Mouse (Mus musculus) adrenal gland, postnatal 25 days (tissue): ENCODE data around the gene Smim24. TPM values are rescaled to one million over a fixed set of nuclear protein-coding genes. Genes with fewer than 3 reads are reported as not detected.

Experiments
- DNase-seq: peaks from one replicate; pipeline ENCODE4 v3.0.0; 2021; ENCODE audit warnings: mixed read lengths
- total RNA-seq: library from RNA; stranded (reverse); gene quantifications from 2 replicates; pipeline ENCODE4 v1.2.3, GENCODE M21; 2021

The Smim24 gene
- total RNA-seq, 1 experiment from 2014 or later = 1.4 TPM

GRCm38 (mm10) chr10:81410981-81411380, 18.1 kb downstream of the Smim24 start:
- DNase-seq = no peak

DNA sequence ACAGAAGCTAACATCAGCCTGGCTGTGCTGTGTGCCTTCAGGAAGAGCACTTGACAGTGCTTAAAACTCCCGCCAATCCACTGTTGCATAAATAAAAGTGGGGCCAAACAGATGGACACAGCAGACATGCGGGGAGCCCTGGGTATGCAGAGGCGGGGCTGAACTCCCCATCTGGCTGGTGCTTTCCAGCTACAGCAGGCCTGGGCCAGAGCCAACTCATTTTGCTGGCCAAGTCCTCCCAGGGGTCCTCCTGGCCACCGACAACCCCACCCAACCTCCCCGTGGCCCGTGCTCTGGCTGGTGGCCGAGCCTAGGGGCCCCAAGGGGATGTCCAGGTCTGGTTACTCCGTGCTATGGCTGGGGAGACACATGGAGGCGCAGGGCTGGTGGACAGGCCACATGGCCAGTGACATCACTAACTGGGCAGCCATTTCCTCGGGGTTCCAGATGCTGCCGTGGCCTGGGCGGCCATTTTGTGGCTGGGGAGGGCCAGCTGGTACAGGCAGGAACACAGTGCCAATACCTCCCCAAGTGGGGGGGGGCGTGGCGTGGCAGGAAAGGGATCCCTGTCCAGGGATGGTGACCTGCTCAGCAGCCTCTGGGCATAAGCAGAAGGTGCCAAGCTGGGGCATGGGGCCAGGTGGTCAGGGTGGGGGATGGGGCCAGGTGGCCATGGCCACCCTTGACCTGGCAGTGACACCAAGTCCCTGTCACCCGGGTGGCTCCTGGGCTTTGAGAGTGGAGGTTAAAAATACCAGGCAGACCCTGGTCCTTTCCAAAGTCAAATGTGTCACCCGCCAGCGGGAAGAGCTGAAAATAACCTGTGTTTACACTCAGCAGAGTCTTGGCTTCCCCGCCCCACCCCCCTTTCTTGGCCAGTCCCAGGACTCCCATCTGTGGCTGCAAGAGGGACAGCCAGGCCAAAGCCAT, 18.9 kb downstream of the Smim24 start:
- peak; percentile 81 for DNase-seq

DNA sequence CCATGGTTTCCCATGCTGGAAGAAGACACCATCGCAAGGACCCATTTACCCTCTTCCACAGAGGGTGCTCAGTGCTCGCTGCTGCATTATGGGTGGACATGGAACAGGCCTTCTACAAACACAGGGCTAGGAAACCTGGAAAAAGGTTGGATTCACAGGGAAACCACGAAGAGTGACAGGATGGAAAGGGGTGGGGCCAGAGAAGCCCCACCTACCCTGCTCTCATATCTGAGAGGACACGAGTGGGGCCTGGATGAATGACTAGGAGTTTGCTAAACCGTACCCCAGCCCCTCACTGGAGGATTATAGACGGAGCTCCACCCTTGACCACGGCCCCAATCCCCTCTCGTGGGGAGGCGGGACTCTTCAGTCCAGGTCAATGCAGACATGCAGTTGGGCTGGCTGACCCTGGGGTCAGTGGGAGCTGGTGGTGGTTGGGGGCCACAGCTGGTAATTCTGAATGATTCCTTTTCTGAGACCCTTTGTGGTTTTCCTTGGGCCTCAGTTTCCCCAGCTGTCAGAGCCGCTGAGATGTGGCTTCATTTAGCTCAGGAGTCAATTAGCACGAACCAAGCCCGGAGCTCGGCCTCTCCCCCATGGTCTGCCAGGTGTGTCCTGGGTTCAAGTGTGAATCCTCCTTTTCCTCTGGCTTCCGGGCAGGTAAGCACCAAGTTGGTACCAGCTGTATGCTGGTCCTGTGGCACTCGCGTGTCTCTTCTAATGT, 19.9 kb downstream of the Smim24 start:
- DNase-seq = no peak

DNA sequence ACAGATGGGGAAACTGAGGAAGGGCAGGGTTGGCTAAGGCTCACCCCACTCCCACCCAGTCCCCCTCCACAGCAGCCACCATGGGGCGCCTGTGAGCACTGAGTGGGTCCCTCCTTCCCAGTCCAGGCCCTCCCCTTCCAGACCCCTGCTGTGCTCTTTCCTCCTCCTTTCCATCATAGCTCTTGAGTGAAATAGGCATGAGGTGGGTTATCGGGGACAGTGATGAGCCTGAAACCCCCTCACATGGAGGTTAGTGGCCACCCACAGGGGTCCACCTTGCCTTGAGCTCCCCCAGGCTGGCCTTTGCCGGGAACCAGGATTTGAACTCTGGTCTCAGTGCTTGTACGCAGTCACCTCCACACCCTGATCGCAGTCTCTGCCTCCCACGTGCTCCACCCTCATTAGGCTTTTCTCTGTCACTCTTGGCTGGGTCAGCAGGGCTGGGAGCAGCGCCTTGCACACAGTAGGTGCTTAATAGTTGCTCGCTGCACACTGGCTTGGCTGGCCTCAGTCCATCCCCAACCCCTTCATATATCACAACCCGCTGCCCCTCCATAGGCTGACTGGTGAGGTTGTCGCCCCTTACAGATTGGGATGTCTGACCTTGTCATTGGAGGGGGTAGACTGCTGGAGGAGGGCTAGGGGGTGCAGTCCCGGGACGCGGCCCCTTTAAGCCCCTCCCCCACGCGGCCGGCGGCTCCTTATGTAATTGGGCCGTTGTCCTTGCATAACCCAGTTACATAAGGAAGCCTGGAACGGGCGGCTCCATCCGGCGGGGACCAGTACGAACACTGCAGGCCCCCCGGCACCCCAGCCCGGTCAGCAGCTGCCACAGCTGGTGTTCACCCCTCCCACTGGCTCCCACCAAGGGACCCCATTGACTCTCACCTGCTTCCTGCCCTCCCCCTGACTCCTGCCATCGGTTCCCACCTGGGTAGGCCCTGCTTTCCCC, 20.7 kb downstream of the Smim24 start:
- DNase-seq = peak; percentile 87

- no peak for DNase-seq
Measured at GRCm38 (mm10) chr10:81414682-81415081, 21.8 kb downstream of the Smim24 start.

DNA sequence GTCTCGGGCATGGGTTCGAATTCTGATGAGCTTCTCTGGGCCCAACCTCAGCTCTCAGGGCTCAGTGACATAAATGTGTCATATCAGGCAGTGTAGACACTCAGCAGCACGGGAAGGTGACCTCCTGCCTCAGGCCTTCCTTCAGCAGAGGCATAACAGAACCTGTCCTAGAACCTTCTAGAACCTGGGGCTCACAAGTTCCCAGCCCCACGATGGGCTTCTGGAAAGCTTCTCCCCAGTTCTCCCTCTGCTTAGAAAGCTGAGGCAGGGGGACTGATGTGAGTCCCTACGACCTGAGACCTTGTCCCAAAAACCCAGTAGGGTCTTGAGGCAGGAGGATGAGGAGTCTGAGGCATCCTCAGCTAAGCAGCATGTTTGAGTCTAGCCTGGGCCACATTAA, 22.3 kb downstream of the Smim24 start:
- no peak for DNase-seq

- DNase-seq = peak; percentile 2
Measured at GRCm38 (mm10) chr10:81415549-81416310, 22.9 kb downstream of the Smim24 start.

GRCm38 (mm10) chr10:81416581-81417226, 23.9 kb downstream of the Smim24 start:
- DNase-seq = peak; percentile 86

DNA sequence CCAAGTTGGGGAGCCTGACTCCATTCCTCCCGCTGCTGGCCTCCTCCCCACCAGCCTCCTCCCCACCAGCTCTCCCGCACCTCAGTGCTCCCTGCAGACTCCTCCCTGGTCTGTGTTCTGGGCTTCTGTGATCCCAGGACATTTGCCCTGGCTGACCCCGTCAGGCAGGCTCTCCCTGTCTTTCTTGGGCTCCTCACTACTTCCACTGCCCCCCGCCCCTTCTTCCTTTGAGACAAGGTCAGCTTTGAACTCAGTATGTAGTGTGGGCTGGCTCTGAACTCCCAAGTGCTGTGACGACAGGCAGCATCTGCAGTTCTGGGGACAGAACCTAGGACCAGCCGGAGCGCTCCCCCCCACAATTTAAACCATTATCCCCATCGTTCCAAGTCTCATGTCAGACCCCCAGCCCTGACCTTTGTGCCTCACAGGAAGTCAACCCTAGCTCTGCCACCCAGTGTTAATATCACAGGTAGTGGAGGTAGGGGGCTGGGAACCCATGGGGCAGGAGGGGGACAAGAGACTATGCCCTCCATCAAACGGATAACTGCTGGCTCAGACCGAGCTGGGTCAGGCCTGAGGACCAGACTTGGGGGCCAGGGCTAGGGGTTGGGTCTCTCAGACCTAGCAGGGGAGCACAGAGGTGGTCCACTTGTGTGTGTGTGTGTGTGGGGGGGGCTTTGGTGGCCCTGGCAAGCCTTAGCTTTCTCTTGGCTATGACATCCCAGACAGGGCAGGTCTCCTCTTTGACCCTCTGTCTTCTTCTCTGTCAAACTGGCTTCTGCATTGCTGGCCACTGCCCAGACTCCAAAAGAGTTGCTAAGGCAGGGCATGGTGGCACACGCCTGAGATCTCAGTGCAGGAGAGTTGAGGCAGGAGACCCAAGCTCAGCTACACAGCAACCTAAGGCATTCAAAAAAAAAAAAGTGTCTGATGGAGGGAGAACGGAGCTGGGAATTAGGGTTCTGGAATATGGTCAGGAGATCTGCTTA, 24.7 kb downstream of the Smim24 start:
- DNase-seq = peak; percentile 4

DNA sequence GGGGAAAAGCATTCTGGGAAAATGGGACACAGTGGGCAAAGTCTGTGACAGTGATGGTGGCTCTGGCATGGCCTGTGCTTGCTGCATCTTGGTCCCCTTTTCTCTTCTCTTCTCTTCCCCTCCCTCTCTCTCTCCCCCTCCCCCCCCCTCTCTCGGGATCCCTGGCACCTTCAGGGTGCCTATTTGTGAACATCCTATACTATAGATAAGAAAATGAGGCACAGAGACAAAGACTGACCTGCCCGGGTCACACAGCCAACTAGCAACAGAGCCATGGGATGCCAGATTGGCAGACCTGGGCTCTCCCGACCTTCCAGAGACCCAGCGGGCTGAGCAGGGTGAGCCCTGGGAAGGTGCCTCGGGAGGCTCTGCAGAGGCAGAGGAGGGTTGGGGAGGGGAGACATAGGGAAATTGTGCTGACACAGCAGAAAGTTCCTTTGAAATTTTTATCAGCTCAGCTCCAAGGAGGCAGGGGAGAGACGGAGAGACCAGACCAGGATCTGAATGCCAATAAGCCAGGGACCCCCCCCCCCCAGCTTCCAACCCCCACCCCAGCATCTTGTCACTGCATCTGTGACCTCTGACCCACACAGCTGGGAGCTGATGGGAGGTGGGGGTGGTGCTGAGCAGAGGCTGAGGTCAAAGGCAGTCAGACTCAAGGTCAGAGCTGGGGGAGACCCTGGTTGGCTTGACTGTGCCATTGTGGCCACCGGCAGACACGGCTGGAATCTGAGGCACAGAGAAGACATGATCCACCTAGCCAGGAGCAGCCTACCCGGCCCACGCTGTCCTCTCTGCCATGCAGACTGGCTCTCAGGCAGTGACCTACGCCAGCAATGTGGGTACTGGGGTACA, 25.6 kb downstream of the Smim24 start:
- peak; percentile 2 for DNase-seq

DNA sequence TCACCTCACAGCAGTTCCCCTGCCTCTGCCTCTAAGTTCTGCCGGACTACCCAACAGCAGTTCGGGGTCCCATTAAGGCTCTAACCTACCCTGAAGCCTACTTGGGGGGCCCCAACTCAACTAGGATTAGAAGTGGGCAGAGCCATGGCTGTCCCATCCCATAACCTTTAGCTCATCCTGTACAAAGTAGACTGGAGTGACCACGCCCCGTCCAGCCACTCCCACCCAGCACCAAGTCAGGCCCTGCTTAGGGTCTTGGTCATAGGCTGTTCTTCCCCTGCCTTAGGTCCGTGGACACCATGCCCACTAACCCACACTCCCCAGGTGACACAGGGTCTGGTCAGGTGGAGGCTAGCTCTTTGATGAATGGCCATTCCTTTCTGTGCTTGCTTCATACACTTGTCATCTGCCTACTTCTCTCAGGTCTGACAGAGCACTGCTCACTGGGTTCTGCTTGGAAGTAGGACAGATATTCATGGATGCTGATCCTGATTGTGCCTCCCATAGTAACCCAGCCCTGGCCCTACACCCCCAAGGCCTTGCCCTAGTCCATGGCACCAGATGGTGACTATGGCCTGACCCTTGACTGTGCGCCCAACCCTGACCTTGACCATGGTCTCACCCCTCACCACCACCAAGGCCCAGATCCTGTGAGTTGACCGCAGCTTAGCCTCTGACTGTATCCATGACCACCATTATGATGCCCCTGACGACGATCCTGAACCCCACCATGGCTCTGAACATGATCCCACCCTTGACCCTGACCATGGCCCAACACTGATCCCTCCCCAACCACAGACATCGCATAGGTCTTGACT, 26.5 kb downstream of the Smim24 start:
- DNase-seq = peak; percentile 27

DNA sequence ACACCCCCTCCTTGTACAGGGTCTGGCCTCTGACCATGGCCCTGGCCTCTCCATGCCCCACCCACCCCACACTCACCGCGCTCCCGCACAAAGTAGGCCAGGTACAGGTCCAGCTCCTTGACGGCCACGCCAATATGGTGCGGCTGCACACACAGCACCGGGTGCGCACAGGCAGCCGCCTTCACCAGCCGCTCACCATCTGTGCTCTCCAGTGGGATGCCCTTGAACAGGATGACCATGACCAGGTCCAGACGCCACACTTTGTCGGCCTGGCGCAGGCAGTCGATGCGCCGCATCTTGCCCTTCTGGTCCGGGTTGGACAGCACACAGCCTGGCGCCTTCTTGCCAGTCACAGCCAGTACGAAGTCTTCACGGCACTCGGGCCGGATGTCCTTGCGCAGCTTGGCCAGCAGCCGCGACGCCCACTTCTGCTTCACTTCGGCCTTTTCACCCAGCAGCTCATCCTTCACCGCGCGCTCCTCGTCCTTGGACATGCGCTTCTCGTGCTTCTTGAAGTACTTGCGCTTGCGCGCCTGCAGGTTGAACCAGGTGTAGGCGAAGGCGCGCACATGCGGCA, 27.4 kb downstream of the Smim24 start:
- DNase-seq = peak; percentile 71

DNA sequence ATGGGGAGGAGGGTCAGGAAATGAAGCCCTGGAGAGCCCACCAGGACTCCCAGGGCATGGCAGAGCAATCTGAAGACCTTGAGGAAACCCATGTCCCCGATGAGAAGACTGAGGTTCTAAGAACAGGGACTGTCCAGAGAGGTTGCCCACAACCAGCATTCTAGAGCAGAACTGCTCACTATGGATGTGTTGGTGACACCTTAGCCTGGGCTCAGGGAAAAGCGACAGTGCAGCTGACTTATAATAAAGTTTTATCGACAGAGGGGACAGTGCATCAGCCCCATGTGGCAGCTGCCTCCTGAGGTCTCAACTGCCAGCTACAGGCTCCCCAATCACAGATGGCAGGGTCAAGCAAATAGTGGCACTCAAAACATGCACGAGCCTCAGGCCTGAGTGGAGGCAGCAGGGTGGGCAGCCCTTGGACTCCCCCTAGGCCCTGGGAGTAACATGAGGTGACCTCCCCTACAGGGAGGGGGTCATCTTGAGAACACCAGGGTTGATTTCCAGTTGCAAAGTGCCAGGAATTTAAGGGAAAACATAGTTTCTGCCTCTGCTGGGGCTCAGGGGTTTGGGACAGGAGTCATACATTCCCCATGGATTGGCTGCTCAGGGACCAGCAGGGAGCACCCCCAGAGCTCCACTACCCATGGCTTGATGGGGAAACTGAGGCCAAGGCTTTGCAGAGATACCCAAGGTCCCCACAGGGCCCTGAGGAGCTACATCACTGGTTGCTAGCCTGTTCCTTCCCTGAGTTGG, 28.4 kb downstream of the Smim24 start:
- no peak for DNase-seq

DNA sequence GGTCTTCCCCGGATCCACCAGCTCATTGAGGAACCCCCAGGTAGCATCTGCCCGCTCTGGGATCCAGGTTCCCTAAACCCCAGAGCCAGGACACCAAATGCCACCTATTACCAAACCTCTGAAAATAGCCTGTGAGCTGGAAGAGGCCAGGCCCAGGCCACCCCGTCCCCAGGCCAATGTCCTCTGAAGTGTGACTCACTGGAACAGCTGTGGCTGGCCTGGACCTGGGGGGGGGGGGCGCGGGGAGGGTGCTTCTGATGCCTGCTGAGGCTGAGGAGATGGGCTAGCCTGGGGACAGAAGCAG, 28.9 kb downstream of the Smim24 start:
- DNase-seq = peak; percentile 41

GRCm38 (mm10) chr10:81422191-81422590, 29.3 kb downstream of the Smim24 start:
- peak; percentile 3 for DNase-seq

- DNase-seq = no peak
Measured at GRCm38 (mm10) chr10:81422661-81423217, 29.9 kb downstream of the Smim24 start.
